Mouse (Mus musculus): ENCODE measurements around the gene Dcaf12. TPM values are rescaled to one million over a fixed set of nuclear protein-coding genes. Genes with fewer than 3 reads are reported as not detected.

Gene Dcaf12
- total RNA-seq, 2 experiments from 2014 or later = 52.7 to 55.3 TPM

GRCm38 (mm10) chr4:41259019-41259418 lies 55.7 kb downstream of the Dcaf12 start:
- intact Hi-C loops (cut with DNase I) = no loop called here
- DNase-seq (ENCODE audit: low spot score in 2 of 2) = no peak

- intact Hi-C loops (cut with DNase I) = no loop called here
- no peak for DNase-seq (ENCODE audit: low spot score in 2 of 2)
Observed at GRCm38 (mm10) chr4:41257752-41258151, 56.9 kb downstream of the Dcaf12 start.

- intact Hi-C loops (cut with DNase I) = no loop called here
- peak; percentile 63 to 78 for DNase-seq (ENCODE audit: low spot score in 2 of 2)
Observed at GRCm38 (mm10) chr4:41255564-41256210, 59.0 kb downstream of the Dcaf12 start.

GRCm38 (mm10) chr4:41253756-41254155 lies 60.9 kb downstream of the Dcaf12 start:
- DNase-seq (ENCODE audit: low spot score in 2 of 2) = no peak
- intact Hi-C loops (cut with DNase I) = no loop called here

- intact Hi-C loops (cut with DNase I) = no loop called here
Observed at GRCm38 (mm10) chr4:41245408-41245807, 69.3 kb downstream of the Dcaf12 start.

More at GRCm38 (mm10) chr4:41245408-41245807, 69.3 kb downstream of the Dcaf12 start:
- DNase-seq (ENCODE audit: low spot score in 2 of 2) = no peak

Other genes with a start within 250 kb of the Dcaf12 start
- not detected for gene Aqp3, start 216.7 kb downstream of the Dcaf12 start, total RNA-seq (2021)
- 10 to 100 TPM; 82.7 to 84.0 TPM for gene Nol6, start 190.4 kb downstream of the Dcaf12 start, total RNA-seq (2021)
- 10 to 100 TPM; 87.8 to 89.0 TPM for gene Ube2r2, start 179.1 kb downstream of the Dcaf12 start, total RNA-seq (2021)
- 10 to 100 TPM; 46.1 to 47.6 TPM for gene Ubap2, start 39.7 kb downstream of the Dcaf12 start, total RNA-seq (2021)
- 10 to 100 TPM; 42.1 to 45.7 TPM for gene Ubap1, start 34.1 kb upstream of the Dcaf12 start, total RNA-seq (2021)
- gene Kif24, start 150.0 kb upstream of the Dcaf12 start, total RNA-seq (2021) = 1 to 10 TPM; 1.4 to 1.5 TPM
- 10 to 100 TPM; 24.5 to 31.0 TPM for gene Nudt2, start 150.3 kb upstream of the Dcaf12 start, total RNA-seq (2021)
- 10 to 100 TPM; 42.6 to 44.7 TPM for gene AI464131, start 188.2 kb upstream of the Dcaf12 start, total RNA-seq (2021)
- gene 1110017D15Rik, start 202.4 kb upstream of the Dcaf12 start, total RNA-seq (2021) = 1 to 10 TPM; 8.7 TPM